Mouse (Mus musculus): ENCODE data around the gene Pde4d. TPM values are rescaled to one million over a fixed set of nuclear protein-coding genes. Genes with fewer than 3 reads are reported as not detected.

The Pde4d gene
- total and polyA plus RNA-seq, 3 experiments: 18.5 to 18.8 TPM; not detected in 1

- Histone ChIP-seq H3K9me3 (replicated peaks; ENCODE audit: insufficient read depth, low read length) (no peaks in the 10 kb centered on the region), H3K4me3 (ENCODE audit: control insufficient read depth in 1 of 2, insufficient read depth in 1 of 2, low read depth in 2 of 2, low read length in 2 of 2) (peak overlapping the region; percentile 59 to 74), H3K79me2 (ENCODE audit: control insufficient read depth, insufficient read depth, low read length, poor library complexity) (no peaks in the 10 kb centered on the region), H3K9ac (ENCODE audit: control insufficient read depth, low read depth, low read length, poor library complexity, severe bottlenecking) (no peak overlapping the region), H3K27me3 (ENCODE audit: control insufficient read depth in 1 of 2, insufficient read depth in 2 of 2, low read length in 2 of 2) (no peaks in the 10 kb centered on the region), H3K36me3 (ENCODE audit: control insufficient read depth in 1 of 2, insufficient read depth in 2 of 2, low read length in 2 of 2) (no peaks in the 10 kb centered on the region; a peak in 1 of 4 replicates), H3K4me1 (ENCODE audit: control insufficient read depth in 1 of 2, insufficient read depth in 2 of 2, low read length in 2 of 2) (no peaks in the 10 kb centered on the region; a peak in 1 of 4 replicates), H3K27ac (ENCODE audit: control insufficient read depth, low read depth, low read length) (no peak overlapping the region)
- DNase-seq (ENCODE audit: low read depth, low spot score): peak; percentile 4
- no peak for TF ChIP-seq USF2 (IDR thresholded peaks at IDR 0.05; ENCODE audit: borderline replicate concordance in 1 of 2, insufficient read depth in 1 of 2, low read depth in 1 of 2, low read length in 2 of 2)
- no peak for TF ChIP-seq GATA1 (IDR thresholded peaks at IDR 0.05; ENCODE audit: low read depth, low read length)
- no peak for TF ChIP-seq TCF12 (IDR thresholded peaks at IDR 0.05; ENCODE audit: low read depth, low read length)
- TF ChIP-seq MYB (IDR thresholded peaks at IDR 0.05; ENCODE audit: low read depth, low read length): no peak
- TF ChIP-seq HCFC1 (IDR thresholded peaks at IDR 0.05; ENCODE audit: low read depth, low read length): no peak
- TF ChIP-seq MEF2A (IDR thresholded peaks at IDR 0.05; ENCODE audit: extremely low read depth, insufficient replicate concordance, low read depth, low read length, poor library complexity, severe bottlenecking): no peak
- TF ChIP-seq POLR2AphosphoS2 (IDR thresholded peaks at IDR 0.05; ENCODE audit: low read length): no peak
- TF ChIP-seq EP300 (IDR thresholded peaks at IDR 0.05; ENCODE audit: low read depth in 1 of 2, low read length in 2 of 2): no peak
- no peak for TF ChIP-seq RCOR1 (IDR thresholded peaks at IDR 0.05; ENCODE audit: low read depth, low read length)
- TF ChIP-seq E2F4 (IDR thresholded peaks at IDR 0.05; ENCODE audit: borderline replicate concordance, low read depth, low read length): no peak
- no peak for TF ChIP-seq CTCF (IDR thresholded peaks at IDR 0.05 in 2 of 3, conservative IDR thresholded peaks at IDR 0.05 in 1 of 3; ENCODE audit: control insufficient read depth in 1 of 3, insufficient read depth in 1 of 3, low read depth in 2 of 3, low read length in 3 of 3, poor library complexity in 1 of 3, severe bottlenecking in 1 of 3)
- no peak for TF ChIP-seq ZC3H11A (IDR thresholded peaks at IDR 0.05; ENCODE audit: low read depth, low read length)
- no peak for TF ChIP-seq ELF1 (IDR thresholded peaks at IDR 0.05; ENCODE audit: low read depth, low read length)
- no peak for TF ChIP-seq NRF1 (IDR thresholded peaks at IDR 0.05; ENCODE audit: insufficient read depth, low read depth, low read length, poor library complexity, severe bottlenecking)
- TF ChIP-seq KAT2A (conservative IDR thresholded peaks at IDR 0.05; ENCODE audit: low read depth, low read length): no peak
- no peak for TF ChIP-seq GABPA (IDR thresholded peaks at IDR 0.05; ENCODE audit: low read depth, low read length)
- TF ChIP-seq MAFK (IDR thresholded peaks at IDR 0.05; ENCODE audit: borderline replicate concordance, low read depth, low read length): no peak
Observed at GRCm38 (mm10) chr13:109073371-109073770, 623.6 kb downstream of the Pde4d start.

- Histone ChIP-seq H3K27me3 (ENCODE audit: control insufficient read depth in 1 of 2, insufficient read depth in 2 of 2, low read length in 2 of 2) (no peaks in the 10 kb centered on the region), H3K36me3 (ENCODE audit: control insufficient read depth in 1 of 2, insufficient read depth in 2 of 2, low read length in 2 of 2) (no peaks in the 10 kb centered on the region; a peak in 1 of 4 replicates), H3K4me3 (ENCODE audit: control insufficient read depth in 1 of 2, insufficient read depth in 1 of 2, low read depth in 2 of 2, low read length in 2 of 2) (peak overlapping the region in 1 of 2 experiments; percentile 74; a peak in 2 of 4 replicates), H3K79me2 (ENCODE audit: control insufficient read depth, insufficient read depth, low read length, poor library complexity) (no peaks in the 10 kb centered on the region), H3K27ac (ENCODE audit: control insufficient read depth, low read depth, low read length) (no peak overlapping the region), H3K9me3 (replicated peaks; ENCODE audit: insufficient read depth, low read length) (no peaks in the 10 kb centered on the region), H3K9ac (ENCODE audit: control insufficient read depth, low read depth, low read length, poor library complexity, severe bottlenecking) (no peak overlapping the region), H3K4me1 (ENCODE audit: control insufficient read depth in 1 of 2, insufficient read depth in 2 of 2, low read length in 2 of 2) (no peaks in the 10 kb centered on the region; a peak in 1 of 4 replicates)
- no peak for TF ChIP-seq NELFE (IDR thresholded peaks at IDR 0.05; ENCODE audit: low read depth, low read length)
- TF ChIP-seq SIN3A (IDR thresholded peaks at IDR 0.05; ENCODE audit: low read length): no peak
- TF ChIP-seq KAT2A (conservative IDR thresholded peaks at IDR 0.05; ENCODE audit: low read depth, low read length): no peak
- no peak for TF ChIP-seq NRF1 (IDR thresholded peaks at IDR 0.05; ENCODE audit: insufficient read depth, low read depth, low read length, poor library complexity, severe bottlenecking)
- no peak for TF ChIP-seq MAX (IDR thresholded peaks at IDR 0.05; ENCODE audit: low read length)
- TF ChIP-seq POLR2AphosphoS2 (IDR thresholded peaks at IDR 0.05; ENCODE audit: low read length): no peak
- no peak for TF ChIP-seq GATA1 (IDR thresholded peaks at IDR 0.05; ENCODE audit: low read depth, low read length)
- no peak for TF ChIP-seq GABPA (IDR thresholded peaks at IDR 0.05; ENCODE audit: low read depth, low read length)
- no peak for TF ChIP-seq USF2 (IDR thresholded peaks at IDR 0.05; ENCODE audit: borderline replicate concordance in 1 of 2, insufficient read depth in 1 of 2, low read depth in 1 of 2, low read length in 2 of 2)
- no peak for TF ChIP-seq ZKSCAN1 (IDR thresholded peaks at IDR 0.05; ENCODE audit: low read depth, low read length)
- no peak for TF ChIP-seq TAL1 (IDR thresholded peaks at IDR 0.05; ENCODE audit: low read length)
- no peak for DNase-seq (ENCODE audit: low read depth, low spot score)
Observed at GRCm38 (mm10) chr13:109074078-109074477, 624.3 kb downstream of the Pde4d start.

All from MEL (cell line).